Mouse (Mus musculus): Measurements from ENCODE around the gene Scgb2a2. TPM values are rescaled to one million over a fixed set of nuclear protein-coding genes. Genes with fewer than 3 reads are reported as not detected.
"Not testable (repeated sequence)": the region's sequence is repeated elsewhere in the genome, so short reads cannot be mapped to it uniquely, and the experiment has no call there.

The Scgb2a2 gene
- total and polyA plus RNA-seq, 3 experiments: not detected

- H3K9me3 ChIP-seq (replicated peaks; ENCODE audit: insufficient read depth, low read length); H3K4me3 ChIP-seq (ENCODE audit: control insufficient read depth in 1 of 2, insufficient read depth in 1 of 2, low read depth in 2 of 2, low read length in 2 of 2); H3K9ac ChIP-seq (ENCODE audit: control insufficient read depth, low read depth, low read length, poor library complexity, severe bottlenecking); H3K27me3 ChIP-seq (ENCODE audit: control insufficient read depth in 1 of 2, insufficient read depth in 2 of 2, low read length in 2 of 2); H3K27ac ChIP-seq (ENCODE audit: control insufficient read depth, low read depth, low read length); DNase-seq (ENCODE audit: low read depth, low spot score): not testable (repeated sequence)
- H3K36me3 ChIP-seq (ENCODE audit: control insufficient read depth in 1 of 2, insufficient read depth in 2 of 2, low read length in 2 of 2): peaks cover 0 to 25% of the 10 kb centered on the region in 2 experiments; a peak in 2 of 4 replicates
- H3K79me2 ChIP-seq (ENCODE audit: control insufficient read depth, insufficient read depth, low read length, poor library complexity): peaks cover 35% of the 10 kb centered on the region
- peaks cover 0 to 24% of the 10 kb centered on the region in 2 experiments; a peak in 3 of 4 replicates for H3K4me1 ChIP-seq (ENCODE audit: control insufficient read depth in 1 of 2, insufficient read depth in 2 of 2, low read length in 2 of 2)
Measured at GRCm38 (mm10) chr19:9900696-9901095, 53.3 kb downstream of the Scgb2a2 start.

Other genes with a start within 250 kb of the Scgb2a2 start
- gene Incenp, start 52.0 kb downstream of the Scgb2a2 start, total RNA-seq (2012; rRNA removed): 91.0 and 103 TPM in 2 replicates
- 100 to 1,000 TPM in 1 of 2 experiments, not detected in 1; 216 TPM for gene Incenp, start 52.0 kb downstream of the Scgb2a2 start, polyA plus RNA-seq (2012; ENCODE audit: insufficient read depth in 1 of 2, insufficient read length in 2 of 2, low read depth in 1 of 2, low replicate concordance in 2 of 2, missing spikeins in 1 of 2)
- gene Fth1, start 133.0 kb downstream of the Scgb2a2 start, total RNA-seq (2012; rRNA removed): 444 and 518 TPM in 2 replicates
- 1,000 to 10,000 TPM; 2,118 to 2,175 TPM for gene Fth1, start 133.0 kb downstream of the Scgb2a2 start, polyA plus RNA-seq (2012; ENCODE audit: insufficient read depth in 1 of 2, insufficient read length in 2 of 2, low read depth in 1 of 2, low replicate concordance in 2 of 2, missing spikeins in 1 of 2)
- not detected in 2 replicates for gene Best1, start 154.1 kb downstream of the Scgb2a2 start, total RNA-seq (2012; rRNA removed)
- gene Best1, start 154.1 kb downstream of the Scgb2a2 start, polyA plus RNA-seq (2012; ENCODE audit: insufficient read depth in 1 of 2, insufficient read length in 2 of 2, low read depth in 1 of 2, low replicate concordance in 2 of 2, missing spikeins in 1 of 2): under 1 TPM in 1 of 2 experiments, not detected in 1; 0.08 TPM
- 0.52 and 1.0 TPM in 2 replicates for gene Rab3il1, start 154.1 kb downstream of the Scgb2a2 start, total RNA-seq (2012; rRNA removed)
- 1 to 10 TPM in 1 of 2 experiments, not detected in 1; 1.4 TPM for gene Rab3il1, start 154.1 kb downstream of the Scgb2a2 start, polyA plus RNA-seq (2012; ENCODE audit: insufficient read depth in 1 of 2, insufficient read length in 2 of 2, low read depth in 1 of 2, low replicate concordance in 2 of 2, missing spikeins in 1 of 2)
- gene Fads3, start 194.0 kb downstream of the Scgb2a2 start, total RNA-seq (2012; rRNA removed): 1.4 and 2.3 TPM in 2 replicates
- gene Fads3, start 194.0 kb downstream of the Scgb2a2 start, polyA plus RNA-seq (2012; ENCODE audit: insufficient read depth in 1 of 2, insufficient read length in 2 of 2, low read depth in 1 of 2, low replicate concordance in 2 of 2, missing spikeins in 1 of 2): 10 to 100 TPM in 1 of 2 experiments, not detected in 1; 11.2 TPM

Measured in MEL (cell line).